Mouse (Mus musculus): ENCODE measurements at regions not wholly inside any gene's neighbourhood (a gene's known extent, or its start where the extent isn't known, plus 50 kb on each side); places are given as distances from the start of the nearest gene placed in this dataset.

DNA sequence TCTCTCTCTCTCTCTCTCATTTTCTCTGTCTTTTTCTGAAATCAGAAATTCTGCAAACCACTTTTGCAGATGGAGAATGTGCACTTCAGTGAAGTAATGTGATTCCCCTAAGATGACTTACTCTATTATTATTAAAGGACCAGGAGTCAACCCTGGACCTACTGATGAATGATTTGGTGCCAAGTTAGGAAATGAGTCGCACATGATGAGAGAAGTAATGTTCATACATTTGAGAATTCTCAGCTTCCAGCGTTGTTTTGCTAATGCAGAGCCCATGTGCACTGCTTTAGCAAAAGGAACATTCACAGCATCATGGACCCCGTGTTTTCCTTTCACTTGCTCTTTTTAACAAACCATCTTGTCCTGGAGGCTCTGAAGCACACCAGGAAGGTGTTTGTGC is 262.4 kb upstream of the Gm12728 start:
- Histone ChIP-seq H3K4me3 (replicated peaks; ENCODE audit: low read length) (no peak overlapping the region), H3K9ac (ENCODE audit: low read depth, low read length, severe bottlenecking) (no peak overlapping the region), H3K36me3 (ENCODE audit: control insufficient read depth, insufficient read depth, low read length) (no peaks in the 10 kb centered on the region), H3K4me1 (ENCODE audit: control insufficient read depth, insufficient read depth, low read length) (peaks cover 31% of the 10 kb centered on the region), H3K4me2 (replicated peaks; ENCODE audit: low read depth, low read length, severe bottlenecking) (no peak overlapping the region), H3K9me3 (ENCODE audit: control insufficient read depth, low read length) (no peaks in the 10 kb centered on the region), H3K27ac (replicated peaks; ENCODE audit: low read depth, low read length) (no peak overlapping the region), H3K27me3 (ENCODE audit: control insufficient read depth, insufficient read depth, low read length) (no peaks in the 10 kb centered on the region)
- DNase-seq (ENCODE audit: low spot score) (no peak), ATAC-seq (ENCODE audit: low FRiP score, low read depth) (no peak)
- WGBS: 38% methylated on average over 3 of the region's 3 CpGs
- no peak for TF ChIP-seq POLR2A (IDR thresholded peaks at IDR 0.05; ENCODE audit: borderline replicate concordance, extremely low read depth, insufficient read depth, insufficient read length)

DNA sequence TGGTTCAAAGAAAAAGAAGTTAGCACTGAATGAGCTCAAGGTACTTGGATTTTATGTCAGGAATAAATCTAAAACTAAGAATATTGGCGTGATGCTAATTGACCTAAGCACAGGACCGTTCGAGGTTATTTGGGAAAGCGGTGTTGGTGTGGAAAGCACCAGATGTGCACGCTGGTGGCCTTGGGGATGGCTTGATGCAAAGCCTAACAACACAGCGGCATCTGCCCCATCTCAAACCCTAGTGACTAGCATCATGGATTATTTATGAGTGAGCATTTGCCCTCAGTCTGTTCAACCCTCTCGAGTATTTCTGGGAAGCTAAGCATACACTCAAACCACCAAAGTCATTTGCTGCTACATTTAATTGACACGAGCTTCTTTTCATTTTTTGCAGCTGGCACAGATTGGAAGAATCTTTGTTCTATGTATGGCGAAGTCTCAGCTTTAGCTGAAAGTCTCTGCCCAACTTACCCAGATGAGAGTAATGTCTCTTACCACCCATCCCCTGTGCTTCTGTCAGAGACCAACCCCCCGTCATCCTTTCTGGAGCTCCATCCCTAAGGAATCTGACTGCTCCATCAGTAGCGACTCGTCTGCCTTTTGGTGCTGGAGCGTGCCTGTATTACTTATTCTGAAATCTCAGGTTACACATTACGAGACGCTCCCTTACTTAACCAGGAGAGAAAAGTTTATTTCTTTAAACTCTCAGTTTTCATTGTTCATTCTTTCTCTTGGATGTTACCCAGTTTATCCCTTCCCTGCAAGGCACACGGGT is 257.8 kb upstream of the Gm12728 start:
- H3K9ac ChIP-seq (ENCODE audit: low read depth, low read length, severe bottlenecking): no peak overlapping the region
- no peaks in the 10 kb centered on the region for H3K9me3 ChIP-seq (ENCODE audit: control insufficient read depth, low read length)
- no peak overlapping the region for H3K4me3 ChIP-seq (replicated peaks; ENCODE audit: low read length)
- H3K4me2 ChIP-seq (replicated peaks; ENCODE audit: low read depth, low read length, severe bottlenecking): no peak overlapping the region
- peak; percentile 30; the same call in 1 of the 2 replicates for ATAC-seq (ENCODE audit: low FRiP score, low read depth)
- 45% methylated on average over 16 of the region's 16 CpGs for WGBS
- no peak overlapping the region for H3K27ac ChIP-seq (replicated peaks; ENCODE audit: low read depth, low read length)
- TF ChIP-seq POLR2A (IDR thresholded peaks at IDR 0.05; ENCODE audit: borderline replicate concordance, extremely low read depth, insufficient read depth, insufficient read length): no peak
- H3K4me1 ChIP-seq (ENCODE audit: control insufficient read depth, insufficient read depth, low read length): peaks cover 20% of the 10 kb centered on the region
- DNase-seq (ENCODE audit: low spot score): no peak
- H3K36me3 ChIP-seq (ENCODE audit: control insufficient read depth, insufficient read depth, low read length): no peaks in the 10 kb centered on the region
- H3K27me3 ChIP-seq (ENCODE audit: control insufficient read depth, insufficient read depth, low read length): no peaks in the 10 kb centered on the region

DNA sequence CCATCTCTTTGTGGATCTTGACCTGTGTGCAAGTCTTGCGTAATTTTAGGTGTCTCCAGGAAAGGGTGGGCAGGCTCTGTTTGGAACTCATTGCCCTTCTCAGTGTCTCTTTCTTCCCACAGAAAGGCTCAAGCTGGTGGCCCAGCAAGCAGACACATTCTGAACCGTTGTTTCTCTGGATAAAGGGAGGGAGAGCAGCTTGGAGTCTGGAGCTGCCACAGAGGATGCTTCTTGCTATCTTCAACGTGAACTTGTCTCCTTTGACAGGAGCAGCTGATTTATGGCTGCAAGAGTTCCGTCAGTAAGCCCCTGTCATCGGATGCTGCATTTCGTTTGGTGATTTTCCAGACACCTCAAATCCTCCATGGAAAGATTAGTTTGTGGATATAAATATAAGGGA is 254.2 kb upstream of the Gm12728 start:
- no peaks in the 10 kb centered on the region for H3K9me3 ChIP-seq (ENCODE audit: control insufficient read depth, low read length)
- TF ChIP-seq POLR2A (IDR thresholded peaks at IDR 0.05; ENCODE audit: borderline replicate concordance, extremely low read depth, insufficient read depth, insufficient read length): no peak
- no peak overlapping the region for H3K4me3 ChIP-seq (replicated peaks; ENCODE audit: low read length)
- peaks cover 14% of the 10 kb centered on the region for H3K4me1 ChIP-seq (ENCODE audit: control insufficient read depth, insufficient read depth, low read length)
- no peak overlapping the region for H3K27ac ChIP-seq (replicated peaks; ENCODE audit: low read depth, low read length)
- no peak for ATAC-seq (ENCODE audit: low FRiP score, low read depth)
- 53% methylated on average over 6 of the region's 6 CpGs for WGBS
- no peaks in the 10 kb centered on the region for H3K27me3 ChIP-seq (ENCODE audit: control insufficient read depth, insufficient read depth, low read length)
- H3K9ac ChIP-seq (ENCODE audit: low read depth, low read length, severe bottlenecking): no peak overlapping the region
- H3K4me2 ChIP-seq (replicated peaks; ENCODE audit: low read depth, low read length, severe bottlenecking): no peak overlapping the region
- no peaks in the 10 kb centered on the region for H3K36me3 ChIP-seq (ENCODE audit: control insufficient read depth, insufficient read depth, low read length)
- DNase-seq (ENCODE audit: low spot score): no peak

DNA sequence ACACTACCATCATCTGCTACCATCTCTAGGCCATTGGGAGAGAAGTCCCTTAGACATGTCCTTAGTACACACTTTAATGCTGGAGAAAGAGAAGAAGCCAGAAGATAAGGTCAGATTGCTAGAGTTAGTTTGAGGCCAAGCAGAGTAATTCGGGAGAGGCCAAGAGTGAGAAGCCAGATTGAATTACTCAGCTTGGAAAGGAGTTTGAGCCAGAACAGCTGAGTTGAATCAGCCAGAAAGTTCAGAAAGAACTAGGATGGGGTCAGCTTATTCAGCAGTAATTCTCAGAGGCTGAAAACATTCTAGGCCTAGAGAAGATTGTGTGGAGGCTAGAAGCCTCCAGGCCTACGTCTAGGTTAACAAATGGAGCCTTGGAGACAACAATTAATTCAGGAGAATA is 244.2 kb upstream of the Gm12728 start:
- H3K27me3 ChIP-seq (ENCODE audit: control insufficient read depth, insufficient read depth, low read length): no peaks in the 10 kb centered on the region
- ATAC-seq (ENCODE audit: low FRiP score, low read depth) (no peak), DNase-seq (ENCODE audit: low spot score) (no peak)
- WGBS: 74% methylated on average over 2 of the region's 2 CpGs
- no peak overlapping the region for H3K4me3 ChIP-seq (replicated peaks; ENCODE audit: low read length)
- H3K9me3 ChIP-seq (ENCODE audit: control insufficient read depth, low read length): 0 out of 2 replicates have a peak, but pooled peaks cover 3% of the 10 kb centered on the region
- H3K4me1 ChIP-seq (ENCODE audit: control insufficient read depth, insufficient read depth, low read length): peaks cover 10% of the 10 kb centered on the region
- H3K27ac ChIP-seq (replicated peaks; ENCODE audit: low read depth, low read length): no peak overlapping the region
- H3K36me3 ChIP-seq (ENCODE audit: control insufficient read depth, insufficient read depth, low read length): no peaks in the 10 kb centered on the region
- no peak overlapping the region for H3K4me2 ChIP-seq (replicated peaks; ENCODE audit: low read depth, low read length, severe bottlenecking)
- no peak for TF ChIP-seq POLR2A (IDR thresholded peaks at IDR 0.05; ENCODE audit: borderline replicate concordance, extremely low read depth, insufficient read depth, insufficient read length)
- H3K9ac ChIP-seq (ENCODE audit: low read depth, low read length, severe bottlenecking): no peak overlapping the region

GRCm38 (mm10) chr4:105549744-105550440 is 239.8 kb upstream of the Gm12728 start:
- Histone ChIP-seq H3K4me3 (replicated peaks; ENCODE audit: low read length) (no peak overlapping the region), H3K9ac (ENCODE audit: low read depth, low read length, severe bottlenecking) (no peak overlapping the region), H3K36me3 (ENCODE audit: control insufficient read depth, insufficient read depth, low read length) (no peaks in the 10 kb centered on the region), H3K27ac (replicated peaks; ENCODE audit: low read depth, low read length) (peak overlapping the region; percentile 38; the same call in 1 of the 2 replicates), H3K4me1 (ENCODE audit: control insufficient read depth, insufficient read depth, low read length) (peaks cover 11% of the 10 kb centered on the region), H3K9me3 (ENCODE audit: control insufficient read depth, low read length) (0 out of 2 replicates have a peak, but pooled peaks cover 3% of the 10 kb centered on the region), H3K27me3 (ENCODE audit: control insufficient read depth, insufficient read depth, low read length) (no peaks in the 10 kb centered on the region), H3K4me2 (replicated peaks; ENCODE audit: low read depth, low read length, severe bottlenecking) (no peak overlapping the region)
- ATAC-seq (ENCODE audit: low FRiP score, low read depth) (peak; percentile 77), DNase-seq (ENCODE audit: low spot score) (peak; percentile 78)
- TF ChIP-seq POLR2A (IDR thresholded peaks at IDR 0.05; ENCODE audit: borderline replicate concordance, extremely low read depth, insufficient read depth, insufficient read length): no peak
- WGBS: 32% methylated on average over 7 of the region's 7 CpGs

All from limb, embryonic 14.5 days (tissue).